Mouse (Mus musculus): ENCODE measurements at regions not wholly inside any gene's neighbourhood (a gene's known extent, or its start where the extent isn't known, plus 50 kb on each side); places are given as distances from the start of the nearest gene placed in this dataset.

- DNase-seq (ENCODE audit: extremely low spot score), result no peak
These were observed 181.4 kb upstream of the Nlrp1b start for GRCm38 (mm10) chr11:71411958-71412357.

- DNase-seq (ENCODE audit: extremely low spot score), result no peak
These were observed 184.0 kb upstream of the Nlrp1b start for GRCm38 (mm10) chr11:71414403-71415140.

DNA sequence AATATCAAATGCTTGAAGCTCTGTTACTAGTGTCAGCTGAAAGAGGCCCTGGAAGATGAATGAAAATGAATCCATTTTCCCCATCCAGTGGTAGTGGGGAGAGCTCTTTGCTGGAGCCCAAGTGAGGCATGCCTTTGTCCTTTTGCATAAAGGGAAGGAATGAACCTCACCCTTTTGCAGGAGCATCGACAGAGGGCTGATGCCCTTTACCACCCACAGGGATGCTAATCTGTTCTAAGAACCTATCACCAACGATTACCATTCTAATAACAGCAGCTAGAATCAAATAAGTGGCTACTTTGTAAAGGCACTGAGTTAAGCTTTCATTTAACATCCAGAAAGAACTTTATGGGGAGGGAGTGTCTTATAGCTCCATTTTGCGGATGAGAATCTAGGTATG lies 184.9 kb upstream of the Nlrp1b start:
- no peak for DNase-seq (ENCODE audit: extremely low spot score)

DNA sequence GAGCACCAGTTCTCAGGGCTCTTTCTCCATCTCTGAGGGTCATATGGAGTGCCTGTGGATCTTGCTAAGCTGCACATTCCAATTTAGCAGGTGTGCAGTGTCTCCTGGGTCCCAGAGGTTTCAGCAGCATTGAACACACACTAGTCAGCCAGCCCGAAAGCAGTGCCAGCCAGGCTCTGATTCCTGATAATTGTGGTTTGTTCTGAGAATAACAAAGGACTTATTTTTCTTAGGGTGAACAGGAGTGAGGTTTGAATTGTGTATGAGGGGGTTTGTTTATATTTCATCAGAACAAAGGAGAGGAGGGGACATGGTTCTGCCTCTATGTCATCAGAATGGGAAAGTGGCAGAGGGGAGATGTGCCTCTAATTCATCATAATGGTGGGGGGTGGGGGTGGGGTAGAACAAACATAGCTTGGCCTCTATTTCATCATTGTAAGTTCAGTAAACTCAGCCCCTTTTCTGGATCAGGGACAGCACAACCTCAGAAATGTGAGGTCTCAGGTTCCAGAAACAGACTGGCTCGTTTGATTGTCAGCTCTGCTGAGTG lies 191.8 kb upstream of the Nlrp1b start:
- no peak for DNase-seq (ENCODE audit: extremely low spot score)

DNA sequence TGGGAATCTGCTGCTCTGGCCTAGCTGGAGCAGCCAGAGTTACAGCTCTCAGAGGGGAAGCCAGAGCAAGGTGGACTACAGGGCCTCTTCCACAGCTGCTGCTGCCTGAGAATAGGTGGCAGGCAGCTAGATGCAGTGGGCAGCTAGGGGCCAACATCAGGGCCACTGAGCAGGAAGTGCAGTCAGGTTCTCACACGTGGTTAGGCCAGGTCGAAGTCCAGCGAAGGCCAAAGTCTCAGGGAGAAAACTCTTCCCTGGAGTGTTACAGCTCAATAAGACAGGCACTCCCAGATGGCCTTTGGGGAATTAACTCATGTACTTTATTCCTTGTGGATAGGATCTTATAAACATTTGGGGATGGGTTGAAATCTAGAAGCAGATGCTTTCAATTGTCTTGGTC lies 192.7 kb upstream of the Nlrp1b start:
- DNase-seq (ENCODE audit: extremely low spot score), result no peak

GRCm38 (mm10) chr11:71424879-71425278 lies 194.3 kb upstream of the Nlrp1b start:
- DNase-seq (ENCODE audit: extremely low spot score), result no peak

- DNase-seq (ENCODE audit: extremely low spot score), result no peak
These were observed 199.2 kb upstream of the Nlrp1b start for GRCm38 (mm10) chr11:71429739-71430138.

- DNase-seq (ENCODE audit: extremely low spot score), result no peak
These were observed 203.7 kb upstream of the Nlrp1b start for GRCm38 (mm10) chr11:71434241-71434640.

- no peak for DNase-seq (ENCODE audit: extremely low spot score)
These were observed 204.4 kb upstream of the Nlrp1b start for GRCm38 (mm10) chr11:71434886-71435285.

DNA sequence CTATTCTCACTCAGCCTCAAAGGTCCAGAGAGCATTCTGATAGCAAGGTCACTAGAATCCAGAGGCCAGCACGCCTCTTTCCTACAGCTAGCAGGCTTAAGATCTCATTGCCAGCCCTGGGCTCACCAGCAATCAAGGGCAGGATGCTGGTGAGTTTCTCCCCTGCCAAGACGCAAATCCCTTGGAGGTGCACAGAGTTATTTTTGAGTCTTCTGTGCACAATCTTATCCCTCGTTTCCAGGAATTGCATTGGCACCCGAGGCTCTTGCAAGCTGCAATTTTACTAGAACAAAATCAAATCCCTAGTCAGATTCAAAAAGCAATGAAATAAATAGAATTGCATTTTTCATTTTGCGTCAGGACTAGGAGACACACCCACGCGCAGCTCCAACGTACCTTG lies 205.2 kb upstream of the Nlrp1b start:
- no peak for DNase-seq (ENCODE audit: extremely low spot score)

GRCm38 (mm10) chr11:71436335-71436734 lies 205.8 kb upstream of the Nlrp1b start:
- no peak for DNase-seq (ENCODE audit: extremely low spot score)

DNA sequence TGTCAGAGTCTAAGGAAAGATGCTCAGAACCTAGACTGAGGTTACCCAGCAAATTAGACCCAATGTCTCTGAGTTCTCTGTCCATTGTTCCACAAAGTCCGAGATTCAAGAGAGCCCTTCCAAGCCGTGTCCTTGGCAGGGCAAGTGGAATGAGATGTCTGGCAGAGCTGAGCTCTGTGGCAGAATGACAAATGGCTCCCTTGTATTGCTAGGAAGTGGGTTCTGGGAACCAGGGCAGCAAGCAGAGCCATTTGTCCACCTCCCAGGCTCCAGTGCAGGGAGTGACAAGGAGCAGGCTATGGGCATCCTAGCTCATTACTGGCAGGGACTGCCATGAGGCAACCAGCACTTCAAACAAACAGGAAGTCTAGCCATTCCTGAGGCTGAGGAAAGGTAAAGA lies 206.3 kb upstream of the Nlrp1b start:
- DNase-seq (ENCODE audit: extremely low spot score), result no peak

- peak; percentile 36 for DNase-seq (ENCODE audit: extremely low spot score)
These were observed 209.3 kb upstream of the Nlrp1b start for GRCm38 (mm10) chr11:71439871-71440270.

GRCm38 (mm10) chr11:71440392-71440791 lies 209.9 kb upstream of the Nlrp1b start:
- peak; percentile 12 for DNase-seq (ENCODE audit: extremely low spot score)

GRCm38 (mm10) chr11:71444056-71444455 lies 213.5 kb upstream of the Nlrp1b start:
- DNase-seq (ENCODE audit: extremely low spot score), result no peak

GRCm38 (mm10) chr11:71446641-71447040 lies 216.1 kb upstream of the Nlrp1b start:
- no peak for DNase-seq (ENCODE audit: extremely low spot score)

- no peak for DNase-seq (ENCODE audit: extremely low spot score)
These were observed 217.6 kb upstream of the Nlrp1b start for GRCm38 (mm10) chr11:71447841-71448745.

DNA sequence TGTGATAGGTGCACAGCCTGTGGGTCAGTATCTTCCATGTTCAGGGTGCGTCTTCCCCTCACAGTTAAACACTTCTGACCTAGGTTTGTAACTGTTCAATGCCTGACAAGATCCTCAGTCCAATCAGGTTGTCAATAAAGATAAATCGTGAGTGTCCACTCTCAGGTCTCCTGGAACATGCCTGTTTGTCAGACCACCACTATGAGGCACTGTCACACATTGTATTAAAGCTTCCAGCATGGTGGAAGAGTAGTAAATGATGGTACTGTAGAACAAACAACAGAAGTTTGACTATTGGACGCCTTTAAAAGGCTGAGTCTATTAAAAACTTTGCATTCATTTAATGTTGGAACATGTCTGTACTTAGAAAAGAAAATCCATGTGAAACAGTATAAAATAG lies 249.6 kb upstream of the Nlrp1b start:
- no peak for DNase-seq (ENCODE audit: extremely low spot score)

DNA sequence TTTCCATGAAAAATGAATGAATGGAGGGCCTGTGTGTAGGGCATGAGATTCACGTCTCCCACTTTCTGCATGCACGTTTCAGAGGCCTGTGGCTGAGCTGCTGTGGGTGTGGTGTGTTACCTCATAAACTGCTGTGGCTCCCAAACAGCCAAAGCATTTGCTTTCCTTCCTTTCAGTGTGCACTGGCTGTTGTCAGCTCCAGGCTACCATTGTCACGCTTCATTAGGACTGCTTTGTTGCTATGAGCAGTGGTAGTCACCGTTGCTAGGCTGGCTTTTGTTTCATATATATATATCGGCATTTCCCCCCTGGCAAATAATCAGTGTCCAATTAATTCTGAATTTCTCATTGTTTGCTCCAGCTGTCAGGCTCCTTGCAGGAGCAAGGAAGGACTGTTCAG lies 251.9 kb upstream of the Wscd1 start:
- peak; percentile 38 for DNase-seq (ENCODE audit: extremely low spot score)

GRCm38 (mm10) chr11:71498299-71498698 lies 251.4 kb upstream of the Wscd1 start:
- DNase-seq (ENCODE audit: extremely low spot score), result no peak

GRCm38 (mm10) chr11:71502156-71502555 lies 247.6 kb upstream of the Wscd1 start:
- DNase-seq (ENCODE audit: extremely low spot score), result no peak

GRCm38 (mm10) chr11:71512271-71513066 lies 237.3 kb upstream of the Wscd1 start:
- no peak for DNase-seq (ENCODE audit: extremely low spot score)
